Mouse (Mus musculus) bone marrow macrophage, adult 2 months (primary cell): ENCODE measurements around the gene Rgma.

ENCODE experiments used
- CTCF ChIP-seq: IDR thresholded peaks from 2 replicates; pipeline ENCODE4 v1.5.1; 2012; ENCODE audit warnings: low read depth, mild to moderate bottlenecking, low read length, moderate library complexity
- POLR2A ChIP-seq: IDR thresholded peaks from 2 replicates; pipeline ENCODE4 v1.6.1; 2012; ENCODE audit warnings: mild to moderate bottlenecking, low read depth, low read length, borderline replicate concordance

GRCm38 (mm10) chr7:73355229-73355628 is 20.1 kb upstream of the Rgma start:
- TF ChIP-seq CTCF, result no peak
- TF ChIP-seq POLR2A, result no peak
